Mouse (Mus musculus): ENCODE results near the gene Apoa4.

- TF ChIP-seq CTCF (IDR thresholded peaks at IDR 0.05; ENCODE audit: insufficient read depth, low read length) (no peak), POLR2A (IDR thresholded peaks at IDR 0.05; ENCODE audit: borderline replicate concordance, extremely low read depth, low read depth, low read length) (no peak)
Observed at GRCm38 (mm10) chr9:46259111-46259510, 18.6 kb downstream of the Apoa4 start.
